Mouse (Mus musculus): ENCODE results near the gene Ppp1r7. TPM values are rescaled to one million over a fixed set of nuclear protein-coding genes. Genes with fewer than 3 reads are reported as not detected.
"Not testable (repeated sequence)": the region's sequence is repeated elsewhere in the genome, so short reads cannot be mapped to it uniquely, and the experiment has no call there.

Ppp1r7 gene
- 10 to 100 TPM; 21.9 to 25.6 TPM for total RNA-seq (2021)
- long read RNA-seq, experiment 1, full-length matches to known transcripts = 33 of 35 reads
- long read RNA-seq, experiment 1, partial matches to known transcripts = 0 of 35 reads
- long read RNA-seq, experiment 1, other reads (novel, unspliced or antisense) = 2 of 35 reads
- long read RNA-seq, experiment 2, full-length matches to known transcripts = 35 of 38 reads
- long read RNA-seq, experiment 2, partial matches to known transcripts = 0 of 38 reads
- long read RNA-seq, experiment 2, other reads (novel, unspliced or antisense) = 3 of 38 reads

DNA sequence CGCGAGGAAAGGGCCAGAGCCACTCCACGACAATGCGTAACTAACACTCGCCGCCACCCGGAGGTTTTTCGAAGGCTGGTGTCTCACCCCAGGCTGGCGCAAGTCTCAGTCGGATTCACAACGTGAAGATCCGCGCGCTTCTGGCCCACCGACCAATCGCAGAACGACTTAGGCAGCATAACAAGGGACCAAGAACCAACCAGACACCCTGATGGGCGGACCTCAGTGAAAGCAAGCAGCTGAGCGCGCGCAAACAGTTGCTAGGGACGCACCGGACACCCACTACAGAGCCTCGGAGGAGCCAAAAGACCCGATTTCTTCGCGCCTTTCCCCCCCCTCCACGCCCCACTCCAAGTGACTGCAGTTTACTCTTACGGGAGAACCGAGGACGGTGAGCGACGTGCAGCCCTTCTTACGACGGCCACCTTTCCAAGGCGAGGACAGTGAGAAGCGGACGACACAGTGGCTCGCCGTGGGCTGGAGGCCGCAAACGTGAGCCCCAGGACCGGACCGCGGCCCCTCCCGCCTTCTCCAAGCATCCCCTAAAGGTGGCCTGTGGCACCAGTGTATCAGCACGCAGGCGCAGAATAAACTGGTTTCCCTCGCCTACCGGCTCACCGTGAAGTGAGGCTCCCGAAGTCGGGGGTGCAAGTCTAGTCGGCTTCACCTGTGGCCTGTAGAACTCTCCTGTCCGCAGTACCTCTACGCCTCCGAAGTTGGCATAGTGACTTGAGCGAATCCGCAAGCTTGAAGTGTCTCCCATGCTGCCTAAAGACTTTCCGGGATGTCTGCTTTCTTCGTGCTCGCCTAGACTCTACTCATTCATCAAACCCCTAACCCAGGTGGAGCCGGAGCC lies at the start of gene Ppp1r7, which contains the start of gene Pask:
Gene Ppp1r7, plus strand, starts transcription at position 207 of the 856 bp plus-strand sequence.
Gene Pask, minus strand, starts transcription at position 835 of the 856 bp plus-strand sequence.
- DNase-seq = peak; percentile 92 to 95
- intact Hi-C loops (cut with DNase I) = loop anchor here (2.0 to 10.0 kb wide), 5 partner anchors 106 to 388 kb away; partner anchors contain the start of genes Farp2, Gpr35, Hdlbp and Sned1

DNA sequence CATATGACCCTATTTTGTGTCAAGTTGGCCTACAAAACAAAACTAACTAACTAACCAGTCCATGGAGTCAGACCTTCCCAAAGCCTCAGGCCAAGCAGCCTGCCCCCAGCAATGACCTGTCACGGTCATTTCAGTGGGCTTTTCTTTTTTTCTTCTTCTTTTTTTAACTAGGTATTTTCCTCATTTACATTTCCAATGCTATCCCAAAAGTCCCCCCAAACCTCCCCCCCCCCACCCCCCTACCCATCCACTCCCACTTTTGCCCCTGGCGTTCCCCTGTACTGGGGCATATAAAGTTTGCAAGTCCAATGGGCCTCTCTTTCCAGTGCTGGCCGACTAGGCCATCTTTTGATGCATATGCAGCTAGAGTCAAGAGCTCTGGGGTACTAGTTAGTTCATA lies 48.2 kb upstream of the Ppp1r7 start:
- intact Hi-C loops (cut with DNase I); DNase-seq: not testable (repeated sequence)

DNA sequence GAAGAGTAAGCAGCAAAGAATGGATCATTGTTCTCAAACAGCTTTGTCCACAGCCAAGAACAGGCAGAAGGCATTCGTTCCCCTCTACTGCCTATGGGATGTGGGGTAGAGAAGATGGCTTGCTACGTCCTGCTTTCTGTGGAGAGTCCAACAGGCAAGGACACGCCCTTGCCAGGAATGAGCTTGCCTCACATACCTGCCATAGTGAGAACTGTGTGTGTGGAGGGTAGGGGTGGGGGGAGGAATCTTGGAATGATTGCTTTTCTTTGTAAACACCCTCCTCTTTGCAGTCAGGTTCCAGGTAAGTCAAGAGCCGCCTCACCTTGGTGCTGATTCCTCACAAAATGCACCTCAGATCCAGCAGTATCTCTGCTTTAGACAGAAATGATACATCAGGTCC lies 42.9 kb upstream of the Ppp1r7 start:
- intact Hi-C loops (cut with DNase I) = no loop called here

DNA sequence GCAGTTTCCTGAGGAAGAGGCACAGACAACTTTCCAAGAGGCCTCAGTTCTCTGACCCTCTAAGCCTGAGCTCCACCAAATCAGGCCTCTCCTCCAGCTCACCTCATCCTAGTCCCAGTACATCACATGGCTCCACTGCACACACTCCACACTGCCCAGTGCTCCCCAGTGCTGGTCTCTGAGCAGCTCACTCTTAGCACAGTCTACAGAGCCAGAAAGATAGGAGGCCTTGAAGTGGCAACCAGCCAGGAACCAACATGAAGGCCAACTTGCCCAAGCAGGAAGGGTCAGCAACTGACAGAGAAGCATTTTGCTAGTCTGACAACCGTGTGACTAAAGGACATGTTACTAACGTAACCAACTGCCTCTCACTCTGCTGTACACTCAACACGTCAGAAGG lies 42.1 kb upstream of the Ppp1r7 start:
- intact Hi-C loops (cut with DNase I) = no loop called here
- DNase-seq = peak; percentile 20 to 31

More for the DNA sequence above, 42.9 kb upstream of the Ppp1r7 start:
- no peak for DNase-seq

DNA sequence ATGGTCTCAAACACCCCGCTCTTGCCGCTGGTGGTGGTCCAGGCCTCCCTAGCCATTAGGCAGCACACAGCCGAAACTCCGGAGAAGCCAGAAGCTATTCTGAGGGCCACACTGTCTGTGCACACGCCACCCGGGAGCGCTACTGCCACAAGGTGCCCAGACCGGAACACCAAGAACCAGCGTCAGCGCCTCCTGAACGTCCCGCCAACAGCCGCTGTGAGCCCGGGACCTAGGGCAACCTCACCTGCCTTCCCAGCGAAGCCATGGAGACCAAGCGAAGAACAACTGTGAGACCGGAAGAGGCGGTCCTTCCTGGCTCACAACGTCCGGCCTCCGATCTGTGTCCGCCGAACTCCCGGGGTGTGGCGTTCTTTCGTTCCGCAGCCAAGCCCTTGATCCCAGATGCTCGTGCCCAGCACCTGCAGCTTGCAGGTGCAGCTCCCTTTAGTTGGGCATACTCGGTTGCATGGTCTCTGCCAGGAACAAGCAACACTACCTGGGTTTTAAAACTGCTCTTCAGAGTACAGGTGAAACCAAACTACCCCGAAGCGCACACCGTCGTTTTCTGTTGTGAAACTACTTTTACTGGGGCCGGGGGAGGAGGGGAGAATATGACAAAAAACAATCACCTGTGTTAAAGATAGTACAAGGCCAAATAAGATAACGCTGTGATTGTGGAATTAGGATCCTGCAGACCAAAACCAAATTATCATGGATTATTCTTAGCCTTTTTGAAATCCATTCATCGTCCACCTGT lies 36.9 kb upstream of the Ppp1r7 start, which contains the start of gene Mterf4:
Gene Mterf4, minus strand, starts transcription at position 335 of the 757 bp plus-strand sequence.
- intact Hi-C loops (cut with DNase I) = no loop called here
- DNase-seq = peak; percentile 77 to 84

DNA sequence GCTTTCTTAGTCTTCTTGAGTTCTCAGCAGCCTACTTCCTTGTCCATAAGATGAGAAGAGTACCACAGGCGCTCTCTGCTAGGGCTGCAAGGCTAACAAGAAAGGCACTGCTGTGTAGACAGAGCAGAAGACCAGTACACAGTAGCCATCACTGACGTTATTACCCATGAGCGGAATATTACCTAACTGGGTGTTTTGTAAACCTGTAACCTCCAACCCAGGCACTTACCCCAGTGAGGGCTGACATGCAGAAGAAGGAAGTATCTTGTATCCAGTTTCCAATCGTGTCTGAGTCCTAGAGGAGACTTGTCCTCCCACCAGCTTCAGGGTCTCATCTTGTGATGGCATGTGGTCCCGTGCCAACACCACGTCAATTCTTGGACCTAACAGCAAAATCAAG lies 18.7 kb upstream of the Ppp1r7 start:
- DNase-seq = no peak
- intact Hi-C loops (cut with DNase I) = no loop called here

DNA sequence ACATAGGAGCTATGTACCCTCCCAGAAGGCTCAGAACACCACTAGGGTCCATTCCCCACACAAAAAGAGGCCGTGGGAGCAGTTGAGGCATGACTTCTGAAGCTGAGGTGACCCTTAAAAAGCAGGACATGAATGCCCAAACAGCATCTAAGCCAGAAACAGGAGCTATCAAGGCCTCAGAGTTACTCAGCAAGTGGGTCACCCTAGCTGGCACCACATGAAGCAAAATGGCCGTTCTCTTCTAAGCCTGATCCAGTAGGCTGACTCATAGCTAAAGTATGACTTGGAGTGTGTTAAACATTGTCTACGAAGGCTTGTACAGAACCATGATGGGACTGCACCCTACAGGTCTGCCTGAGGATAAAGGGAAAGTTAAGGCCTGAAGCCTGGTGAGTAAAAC lies 16.2 kb upstream of the Ppp1r7 start:
- no peak for DNase-seq

DNA sequence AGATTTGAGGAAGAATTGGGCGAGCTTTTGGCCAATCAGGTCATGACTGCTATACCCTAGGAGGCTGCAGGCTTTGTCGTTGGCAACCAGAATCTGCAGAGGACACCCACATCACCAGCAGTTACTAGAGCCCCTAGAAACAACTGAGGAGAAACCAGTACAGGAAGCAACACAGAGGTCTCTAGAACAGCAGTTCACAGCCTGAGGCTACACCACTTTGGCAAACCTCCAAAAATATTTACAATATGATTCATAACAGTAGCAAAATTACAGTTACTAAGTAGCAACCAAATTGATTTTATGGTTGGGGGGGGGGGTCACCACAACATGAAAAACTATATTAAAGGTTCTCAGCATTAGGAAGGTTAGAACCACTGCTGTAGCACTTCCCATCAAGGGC lies 8.0 kb upstream of the Ppp1r7 start:
- DNase-seq = no peak
- intact Hi-C loops (cut with DNase I) = no loop called here

More for the DNA sequence above, 16.2 kb upstream of the Ppp1r7 start:
- intact Hi-C loops (cut with DNase I) = no loop called here

DNA sequence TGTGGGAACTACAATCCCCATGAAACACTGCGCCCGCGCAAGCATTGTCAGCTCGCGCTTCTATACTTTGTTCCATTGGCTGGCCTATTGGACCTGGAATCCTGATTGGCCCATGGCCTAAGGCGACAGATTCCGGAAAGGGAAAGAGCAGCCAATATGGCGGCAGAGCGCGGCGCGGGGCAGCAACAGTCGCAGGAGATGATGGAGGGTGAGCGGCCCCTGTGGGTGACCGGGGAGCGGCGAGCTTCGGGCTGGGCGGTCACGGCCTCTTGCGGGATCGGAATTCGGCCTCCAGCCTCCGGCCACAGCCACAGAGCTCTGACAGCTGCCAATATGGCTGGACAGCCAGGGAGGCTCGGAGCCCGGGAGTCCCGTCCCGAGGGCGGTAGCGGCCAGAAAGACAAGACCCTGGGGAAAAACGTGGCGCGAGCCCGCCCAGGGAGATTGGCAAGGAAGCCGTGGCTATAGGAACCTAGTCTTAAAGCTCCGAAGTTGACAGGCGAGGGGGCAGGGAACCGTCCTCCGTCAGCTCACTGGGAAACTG lies 922 bp downstream of the Ppp1r7 start:
- intact Hi-C loops (cut with DNase I) = loop anchor here (2.0 to 10.0 kb wide), 5 partner anchors 106 to 389 kb away; partner anchors contain the start of genes Farp2, Gpr35, Hdlbp and Sned1

DNA sequence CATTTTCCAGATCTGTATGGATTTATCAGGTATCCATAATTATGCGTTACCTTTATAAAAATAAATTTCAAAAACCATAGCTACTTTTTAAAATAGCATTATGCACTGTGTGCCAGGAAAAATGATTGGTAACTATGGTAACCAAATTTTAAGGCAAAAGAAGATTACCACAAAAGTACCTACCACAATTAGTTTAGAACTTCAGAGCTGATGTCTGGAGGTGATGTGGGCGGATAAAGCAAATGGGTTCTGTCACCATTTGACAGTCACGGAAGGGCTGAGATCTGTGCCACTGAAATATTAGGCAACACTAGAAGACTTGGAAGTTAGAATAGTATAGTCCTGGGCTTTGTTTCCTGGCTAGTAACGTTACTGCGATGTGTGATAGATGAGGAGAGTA lies 4.5 kb downstream of the Ppp1r7 start:
- no peak for DNase-seq
- intact Hi-C loops (cut with DNase I) = loop anchor here (10.0 kb wide), 2 partner anchors 128 to 392 kb away; partner anchors contain the start of genes Gpr35 and Hdlbp

More for the DNA sequence above, 922 bp downstream of the Ppp1r7 start:
- peak; percentile 91 to 94 for DNase-seq

DNA sequence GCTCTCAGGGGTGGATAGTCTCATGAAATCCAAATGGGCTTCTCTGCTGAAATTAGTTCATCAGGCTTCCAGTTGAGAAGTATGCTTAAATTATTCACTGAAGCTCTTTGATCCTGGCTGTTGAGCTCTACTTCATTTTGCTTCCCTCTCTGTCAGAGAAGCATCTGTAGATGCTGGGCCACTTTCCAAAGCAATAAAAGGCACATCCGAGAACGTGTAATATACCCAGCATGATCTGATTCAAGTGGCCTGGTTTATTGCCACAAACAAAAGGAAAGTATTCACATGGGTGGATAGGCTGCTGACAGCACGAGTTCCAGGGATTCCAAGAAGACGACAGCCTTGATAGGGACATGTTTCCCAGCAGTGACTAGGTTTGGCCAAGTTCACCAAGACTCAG lies 7.0 kb downstream of the Ppp1r7 start:
- DNase-seq = no peak
- intact Hi-C loops (cut with DNase I) = loop anchor here (10.0 kb wide), 2 partner anchors 125 to 395 kb away; partner anchors contain the start of genes Gpr35 and Hdlbp

DNA sequence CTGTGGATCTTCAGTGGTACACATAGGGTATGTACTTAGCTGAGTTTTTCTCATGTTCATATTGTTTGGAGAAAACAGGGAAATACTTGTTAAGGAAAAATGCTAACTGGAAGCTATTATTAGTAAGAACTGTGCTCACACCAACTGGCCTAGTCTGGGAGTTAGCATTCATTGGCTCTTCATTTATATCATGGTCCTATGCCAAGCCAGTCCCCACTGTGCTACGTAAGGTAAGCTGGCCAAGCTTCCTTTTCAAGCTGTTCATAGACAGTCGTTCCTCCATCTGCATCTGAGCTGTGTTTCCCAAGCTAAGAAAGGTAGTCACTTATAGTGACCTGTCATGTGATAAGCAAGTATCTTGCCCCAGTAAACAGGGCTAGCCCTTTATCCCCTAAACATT lies 10.1 kb downstream of the Ppp1r7 start:
- intact Hi-C loops (cut with DNase I) = no loop called here
- DNase-seq = no peak

DNA sequence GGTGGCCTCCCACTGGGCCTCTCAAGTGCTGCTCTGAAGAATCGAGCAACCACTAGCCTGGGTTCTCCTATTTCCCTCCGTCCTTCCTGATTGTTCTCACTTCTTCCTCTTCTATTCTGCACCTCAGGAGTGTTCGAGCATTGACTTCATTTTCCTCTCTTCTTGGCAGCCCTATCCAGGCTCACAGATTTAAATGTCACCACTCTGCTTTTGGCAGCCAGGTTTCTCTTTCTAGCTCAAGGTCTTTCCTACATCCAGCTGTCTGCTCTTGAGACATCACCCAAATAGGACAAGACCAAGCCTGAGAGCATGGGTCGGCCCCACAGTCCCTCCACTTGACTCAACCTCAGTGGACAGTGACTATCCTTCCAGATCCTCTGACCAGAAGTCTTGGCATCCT lies 20.0 kb downstream of the Ppp1r7 start:
- intact Hi-C loops (cut with DNase I) = no loop called here
- DNase-seq = no peak

DNA sequence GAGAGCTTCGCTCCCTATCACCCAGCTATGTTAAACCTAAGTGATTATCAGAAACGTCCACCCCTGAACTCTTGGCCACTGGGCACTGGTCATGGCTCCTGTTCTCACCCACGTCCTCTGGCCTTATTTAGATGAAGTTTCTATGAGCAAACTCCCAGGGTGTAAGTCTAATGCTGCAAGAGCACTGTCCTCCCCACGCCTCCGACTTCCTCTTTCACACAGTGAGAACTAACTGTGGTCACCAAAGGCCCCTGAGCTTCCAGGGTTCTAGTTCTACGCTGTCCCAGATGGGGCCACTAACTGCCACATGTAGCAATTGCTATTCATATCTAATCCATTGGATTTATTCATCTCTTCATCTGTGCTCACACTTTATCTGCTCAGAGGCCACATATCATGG lies 23.0 kb downstream of the Ppp1r7 start:
- intact Hi-C loops (cut with DNase I) = no loop called here
- DNase-seq = no peak

DNA sequence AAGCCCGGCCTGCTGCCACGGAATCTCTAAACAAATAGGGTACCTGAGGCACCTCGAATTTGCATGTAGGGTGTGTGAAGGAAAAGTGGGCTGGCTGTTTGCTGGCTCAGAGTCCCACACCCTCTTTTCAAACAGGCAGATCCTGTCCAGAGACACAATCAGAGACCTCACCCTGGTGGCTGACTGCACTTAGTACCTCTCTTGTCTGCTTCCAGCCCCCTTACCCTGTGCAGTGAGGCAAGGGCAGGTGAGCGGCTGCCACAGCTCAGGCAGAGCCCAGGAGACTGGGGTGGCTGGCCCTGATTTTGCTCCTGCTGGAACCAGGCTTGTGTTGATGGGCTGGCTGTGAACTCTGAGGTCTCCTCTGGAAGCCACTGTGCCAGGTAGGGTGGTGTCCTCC lies 31.0 kb downstream of the Ppp1r7 start, which contains the start of gene Ano7:
Gene Ano7, plus strand, starts transcription at position 266 of the 400 bp plus-strand sequence.
- intact Hi-C loops (cut with DNase I) = no loop called here
- DNase-seq = no peak

DNA sequence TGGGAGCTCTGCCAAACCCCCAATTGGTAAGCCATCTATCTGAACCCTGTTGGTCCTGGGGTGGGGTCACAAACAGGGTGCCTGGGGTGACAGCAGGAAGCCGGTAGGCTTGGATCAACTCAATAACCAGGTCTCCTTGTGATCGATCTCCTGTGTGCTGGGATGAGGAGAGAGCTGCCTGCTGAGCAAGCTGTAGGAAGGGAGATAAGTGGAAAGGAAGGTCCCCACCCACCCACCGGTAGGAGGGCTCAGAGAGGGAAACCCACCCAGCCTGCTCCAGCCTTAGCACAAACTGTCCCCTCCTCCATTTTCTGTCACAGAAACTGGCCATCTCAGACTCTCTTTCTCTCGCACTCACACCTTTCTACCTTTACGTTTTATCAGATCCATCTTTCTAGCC lies 34.7 kb downstream of the Ppp1r7 start:
- DNase-seq = no peak
- intact Hi-C loops (cut with DNase I) = no loop called here

DNA sequence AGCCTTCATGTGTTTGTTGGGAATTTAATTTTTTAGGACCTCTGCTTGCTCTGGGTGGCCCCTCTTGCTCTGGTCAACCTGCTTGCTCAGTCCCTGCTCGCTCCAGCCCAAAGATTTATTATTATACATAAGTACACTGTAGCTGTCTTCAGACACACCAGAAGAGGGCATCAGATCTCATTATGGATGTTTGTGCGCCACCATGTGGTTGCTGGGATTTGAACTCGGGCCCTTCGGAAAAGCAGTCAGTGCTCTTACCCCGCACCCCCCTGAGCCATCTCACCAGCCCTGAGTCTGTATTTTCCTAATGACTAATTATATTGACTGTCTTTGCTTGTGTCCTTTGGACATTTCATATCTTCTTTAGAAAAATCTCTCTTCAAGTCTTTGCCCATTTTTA lies 36.5 kb downstream of the Ppp1r7 start:
- intact Hi-C loops (cut with DNase I) = no loop called here
- no peak for DNase-seq

DNA sequence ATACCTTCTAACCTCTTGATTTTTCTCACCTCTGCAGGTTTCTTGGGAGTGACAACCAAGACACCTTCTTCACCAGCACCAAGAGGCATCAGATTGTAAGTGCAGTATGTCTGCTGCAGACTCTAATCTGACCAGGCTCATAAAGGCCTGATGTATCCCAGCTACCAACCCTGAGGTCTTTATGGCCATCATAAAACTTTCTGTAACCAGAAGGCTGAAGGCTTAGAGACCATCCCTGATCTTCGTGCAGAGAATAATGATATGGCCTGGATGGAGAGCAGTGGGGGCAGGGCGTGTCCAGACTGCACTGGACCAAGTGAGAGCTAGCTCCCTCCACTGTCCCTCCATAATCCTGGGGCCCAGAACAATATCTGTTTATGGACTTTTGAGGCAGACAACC lies 44.5 kb downstream of the Ppp1r7 start:
- no peak for DNase-seq
- intact Hi-C loops (cut with DNase I) = no loop called here

DNA sequence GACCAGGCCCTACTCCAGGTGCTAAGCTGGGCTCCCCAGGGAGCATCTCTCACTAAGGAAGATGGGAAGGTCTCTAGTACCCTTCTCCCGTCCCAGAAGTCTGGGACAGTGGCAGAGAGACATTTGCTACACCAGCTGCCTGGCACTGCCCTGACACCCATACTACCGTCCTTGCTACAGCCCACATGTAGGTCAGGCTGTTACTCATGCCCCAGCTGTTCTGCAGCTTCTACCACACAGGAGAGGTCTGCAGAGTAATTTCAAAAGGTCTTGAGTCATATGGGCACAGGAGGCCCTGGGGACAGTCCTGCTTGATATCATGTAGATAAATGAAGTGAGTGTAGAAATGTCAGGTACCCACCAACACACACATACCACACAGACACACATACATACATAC lies 46.3 kb downstream of the Ppp1r7 start:
- DNase-seq = no peak
- intact Hi-C loops (cut with DNase I) = no loop called here

Measured in heart, postnatal 14 days (tissue).